Mouse (Mus musculus) G1E (cell line): Measurements from ENCODE around the gene Calr. TPM values are rescaled to one million over a fixed set of nuclear protein-coding genes. Genes with fewer than 3 reads are reported as not detected.
A peak's percentile ranks its signal among the peaks of the same experiment; 100 is the strongest.

Experiments
- ATAC-seq: 2 replicates; pipeline ENCODE4 v1.8.0; 2016; ENCODE audit warnings: mild to moderate bottlenecking; ENCODE audit not compliant: insufficient number of reproducible peaks, poor library complexity, low FRiP score, severe bottlenecking; ENCODE audit errors: extremely low read depth
- DNase-seq: peaks from one replicate; pipeline ENCODE4 v3.0.0; 2012; ENCODE audit warnings: low spot score
- H3K27me3 ChIP-seq: 2 replicates; pipeline ENCODE4 v1.6.1; 2012; ENCODE audit warnings: mild to moderate bottlenecking, low read length, inconsistent platforms; ENCODE audit not compliant: insufficient read depth
- H3K36me3 ChIP-seq: replicated peaks from 2 replicates; pipeline ENCODE3; 2012; ENCODE audit warnings: mild to moderate bottlenecking, inconsistent platforms
- H3K4me1 ChIP-seq: 2 replicates; pipeline ENCODE4 v1.6.1; 2012; ENCODE audit warnings: low read depth, low read length, inconsistent platforms, mixed read lengths; ENCODE audit not compliant: insufficient read depth
- H3K4me3 ChIP-seq: 2 replicates; pipeline ENCODE4 v1.5.1; 2012; ENCODE audit warnings: low read depth, mild to moderate bottlenecking, inconsistent platforms, low read length, moderate library complexity, mixed read lengths
- H3K9me3 ChIP-seq: replicated peaks from 2 replicates; pipeline ENCODE4 v1.6.1; 2012; ENCODE audit warnings: inconsistent platforms
- CTCF ChIP-seq: IDR thresholded peaks from 2 replicates; pipeline ENCODE4 v1.5.1; 2012; ENCODE audit warnings: low read depth, low read length, inconsistent platforms, mixed read lengths
- GATA1 ChIP-seq: IDR thresholded peaks from 2 replicates; pipeline ENCODE4 v1.6.1; 2012; ENCODE audit warnings: borderline replicate concordance, low read length, inconsistent platforms, mixed read lengths
- GATA2 ChIP-seq: IDR thresholded peaks from 2 replicates; pipeline ENCODE4 v1.6.1; 2012; ENCODE audit warnings: low read depth, low read length, inconsistent platforms, borderline replicate concordance
- POLR2AphosphoS5 ChIP-seq: IDR thresholded peaks from 2 replicates; pipeline ENCODE4 v1.6.1; 2012; ENCODE audit warnings: low read depth, low read length, inconsistent platforms; ENCODE audit not compliant: insufficient replicate concordance
- TAL1 ChIP-seq: conservative IDR thresholded peaks from 2 replicates; pipeline ENCODE4 v1.6.1; 2012; ENCODE audit warnings: low read depth, low read length, inconsistent platforms, mixed read lengths
- polyA plus RNA-seq: library from polyadenylated mRNA; stranded (reverse); fragments of >175 nt; gene quantifications from 2 replicates; pipeline ENCODE4 v1.2.3, GENCODE M21; 2012
- total RNA-seq, 2 experiments: library from RNA; stranded (forward) in 1 of 2; stranded (reverse) in 1 of 2; fragments of 200-1000 nt in 1 of 2; fragments of >200 nt in 1 of 2; fragmentation: Nextera tagmentation in 1 of 2; gene quantifications; 2 replicates each; pipeline ENCODE4 v1.2.3; 2014 to 2017

Gene Calr
- total RNA-seq (2014; fragmentation: Nextera tagmentation) = 406 and 435 TPM in 2 replicates
- total RNA-seq (2017) = 831 and 954 TPM in 2 replicates
- 248 and 253 TPM in 2 replicates for polyA plus RNA-seq

- Histone ChIP-seq H3K27me3 (no peaks in the 10 kb centered on the region), H3K9me3 (no peaks in the 10 kb centered on the region), H3K4me1 (peaks cover 46% of the 10 kb centered on the region), H3K4me3 (peak within 1 kb of the TSS; percentile 91), H3K36me3 (peaks cover 50% of the 10 kb centered on the region)
- ATAC-seq (peak; percentile 89), DNase-seq (peak; percentile 97)
- TF ChIP-seq GATA1 (no peak), TAL1 (no peak), CTCF (no peak), GATA2 (no peak), POLR2AphosphoS5 (peak; percentile 93)
These were observed at the start of gene Calr for GRCm38 (mm10) chr8:84846722-84847572. Gene Calr, minus strand, starts transcription at chr8:84846934.

GRCm38 (mm10) chr8:84895963-84896362 lies 49.2 kb upstream of the Calr start:
- no peaks in the 10 kb centered on the region for H3K9me3 ChIP-seq
- H3K36me3 ChIP-seq = peaks cover 38% of the 10 kb centered on the region
- no peak overlapping the region for H3K4me3 ChIP-seq
- DNase-seq (no peak), ATAC-seq (no peak)
- TF ChIP-seq GATA2 (no peak), TAL1 (no peak), POLR2AphosphoS5 (no peak), CTCF (no peak), GATA1 (no peak)
- no peaks in the 10 kb centered on the region for H3K27me3 ChIP-seq
- peaks cover 73% of the 10 kb centered on the region for H3K4me1 ChIP-seq

DNA sequence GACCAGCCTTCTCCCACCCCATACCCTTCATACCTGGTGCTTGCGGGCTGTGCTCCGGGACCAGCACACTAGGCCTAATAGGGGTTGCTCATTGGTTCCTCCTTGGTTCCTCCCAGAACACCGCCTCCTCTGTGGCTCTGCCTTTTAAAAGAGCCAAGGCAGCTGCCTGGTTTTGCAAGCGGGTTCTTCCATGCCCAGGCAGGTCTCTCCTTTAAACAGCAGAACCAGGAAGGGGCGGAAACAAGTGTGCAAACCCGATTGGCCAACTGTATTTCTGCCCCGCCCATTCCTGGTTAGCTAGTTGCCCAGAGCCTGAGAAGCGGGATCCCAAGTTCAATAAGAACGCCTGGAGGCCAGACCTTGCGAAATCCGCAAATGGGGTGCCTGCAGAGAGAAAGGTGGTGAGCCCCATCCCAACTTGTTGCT lies 47.0 kb upstream of the Calr start, which contains the start of gene Gcdh:
Gene Gcdh (minus strand): TSS at position 213 of the 426 bp plus-strand sequence.
- peaks cover 51% of the 10 kb centered on the region for H3K36me3 ChIP-seq
- TF ChIP-seq GATA2 (no peak), CTCF (no peak), POLR2AphosphoS5 (no peak), TAL1 (no peak), GATA1 (no peak)
- H3K4me1 ChIP-seq = peaks cover 66% of the 10 kb centered on the region
- H3K27me3 ChIP-seq = no peaks in the 10 kb centered on the region
- DNase-seq (peak; percentile 86), ATAC-seq (peak; percentile 96)
- H3K4me3 ChIP-seq = peak within 1 kb of the TSS; percentile 88
- H3K9me3 ChIP-seq = no peaks in the 10 kb centered on the region

DNA sequence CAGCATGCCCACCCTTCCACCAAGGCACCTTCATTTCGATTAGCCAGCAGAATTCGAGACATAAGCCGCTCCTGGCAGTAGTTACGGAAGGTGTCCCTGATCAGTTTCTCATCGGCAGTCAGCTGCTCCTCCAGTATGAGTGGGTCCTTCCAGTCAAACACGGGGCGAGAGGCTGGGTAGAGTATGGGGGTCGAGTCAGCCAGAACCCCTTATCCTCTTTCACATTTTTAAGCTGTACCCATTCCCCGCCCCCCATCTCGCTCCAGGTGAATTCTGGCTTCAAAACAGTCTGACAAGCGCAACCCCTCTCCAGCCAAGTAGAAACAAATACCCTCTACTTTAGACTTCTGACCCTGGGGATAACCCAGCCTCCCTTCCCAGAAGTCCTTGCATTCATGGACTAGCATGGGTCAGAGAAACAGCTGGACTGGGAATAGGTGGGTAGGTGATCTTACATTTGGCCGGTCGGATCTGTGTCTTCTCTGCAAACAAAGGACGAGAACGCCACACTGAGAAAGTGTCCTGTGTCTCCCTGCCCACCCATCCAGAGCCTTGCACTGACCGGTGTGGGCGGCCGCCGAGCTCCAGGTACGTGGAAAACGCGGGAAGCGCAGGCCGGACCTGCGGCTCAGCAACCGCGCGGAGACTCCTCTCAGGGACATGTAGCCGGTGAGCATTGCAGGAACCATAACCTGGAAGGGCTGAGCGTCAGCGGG lies 46.4 kb upstream of the Calr start:
- Histone ChIP-seq H3K9me3 (no peaks in the 10 kb centered on the region), H3K36me3 (peaks cover 56% of the 10 kb centered on the region), H3K4me3 (peak overlapping the region; percentile 88), H3K4me1 (peaks cover 67% of the 10 kb centered on the region), H3K27me3 (no peaks in the 10 kb centered on the region)
- ATAC-seq = no peak
- TF ChIP-seq POLR2AphosphoS5 (no peak), TAL1 (no peak), CTCF (no peak), GATA1 (no peak), GATA2 (no peak)
- no peak for DNase-seq

DNA sequence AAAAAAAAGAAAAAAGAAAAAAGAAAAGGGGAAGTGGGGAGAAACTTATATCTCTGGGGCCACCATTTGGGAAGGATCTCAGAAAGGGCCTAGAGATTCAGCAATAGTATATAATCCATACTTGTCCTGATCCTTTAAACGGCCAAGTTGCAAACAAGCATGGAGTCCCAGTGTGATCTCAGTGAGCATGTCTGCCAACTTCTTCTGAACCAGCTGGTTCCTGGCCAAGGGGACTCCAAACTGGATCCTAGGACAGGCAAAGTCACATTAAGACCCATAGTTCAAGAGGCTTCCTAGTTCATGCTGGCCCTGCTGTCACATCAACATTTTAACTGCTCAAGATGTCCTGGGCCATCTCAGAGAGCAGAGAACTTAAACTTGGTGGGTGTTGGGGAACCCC lies 42.4 kb upstream of the Calr start:
- H3K9me3 ChIP-seq = no peaks in the 10 kb centered on the region
- H3K4me3 ChIP-seq = no peak overlapping the region
- no peak for TF ChIP-seq GATA1
- TF ChIP-seq TAL1 = no peak
- no peak for TF ChIP-seq CTCF
- no peak for TF ChIP-seq POLR2AphosphoS5
- no peak for TF ChIP-seq GATA2
- no peaks in the 10 kb centered on the region for H3K27me3 ChIP-seq
- DNase-seq (no peak), ATAC-seq (no peak)
- H3K4me1 ChIP-seq = peaks cover 45% of the 10 kb centered on the region
- peaks cover 81% of the 10 kb centered on the region for H3K36me3 ChIP-seq

- TF ChIP-seq CTCF (no peak), POLR2AphosphoS5 (no peak), GATA2 (no peak), GATA1 (no peak), TAL1 (no peak)
- H3K27me3 ChIP-seq = no peaks in the 10 kb centered on the region
- H3K4me1 ChIP-seq = peaks cover 40% of the 10 kb centered on the region
- no peak overlapping the region for H3K4me3 ChIP-seq
- no peaks in the 10 kb centered on the region for H3K9me3 ChIP-seq
- H3K36me3 ChIP-seq = peaks cover 88% of the 10 kb centered on the region
- DNase-seq (no peak), ATAC-seq (no peak)
These were observed 41.5 kb upstream of the Calr start for GRCm38 (mm10) chr8:84888280-84888679.
